Mouse (Mus musculus) thymus, postnatal 14 days (tissue): ENCODE data around the gene Npat.

Experiments
- DNase-seq: peaks from one replicate; pipeline ENCODE4 v3.0.0; 2021

The Npat gene

DNA sequence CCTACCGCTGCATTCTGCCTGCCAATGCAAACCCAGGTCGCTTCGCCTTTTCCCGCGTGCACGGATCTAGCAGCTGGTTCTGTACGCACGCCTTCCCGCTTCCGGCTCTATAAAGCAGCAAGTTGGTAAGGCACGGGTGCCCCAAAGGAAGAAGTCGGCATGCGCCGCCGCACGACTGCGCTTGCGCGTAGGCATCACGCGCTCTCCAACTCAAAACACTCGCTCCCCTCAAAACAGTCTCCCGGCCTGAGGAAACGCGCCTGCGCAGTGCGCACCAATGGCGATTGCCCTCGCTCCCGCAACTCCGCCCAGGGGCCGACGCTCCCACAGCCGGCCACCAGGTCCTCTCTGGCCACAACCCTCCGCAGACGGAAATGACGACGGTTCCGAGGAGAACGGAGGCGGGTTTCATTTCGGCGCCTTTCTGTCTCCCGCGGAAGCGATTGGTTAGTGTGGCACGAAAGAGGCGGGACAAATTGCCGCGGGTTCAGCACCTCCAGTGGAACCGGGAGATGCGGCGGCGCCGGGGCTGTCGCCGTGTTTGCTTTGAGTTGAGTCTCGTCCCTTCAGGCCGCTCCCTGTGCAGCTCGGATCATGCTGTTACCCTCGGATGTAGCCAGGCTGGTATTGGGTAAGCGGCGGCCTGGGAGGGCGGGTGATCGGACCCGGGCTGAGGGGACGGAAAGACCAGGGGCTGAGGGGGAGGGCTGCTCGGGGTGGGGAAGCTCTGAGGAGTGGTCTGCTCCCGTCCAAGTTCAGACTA, at the start of gene Npat, which contains the start of gene Atm:
TSS of gene Npat (plus strand) at position 490 of the 763 bp plus-strand sequence.
TSS of gene Atm (minus strand) at position 183 of the 763 bp plus-strand sequence.
- DNase-seq, result peak; percentile 99

GRCm38 (mm10) chr9:53508053-53508452, 28.8 kb upstream of the Npat start:
- no peak for DNase-seq

GRCm38 (mm10) chr9:53514091-53514490, 22.8 kb upstream of the Npat start:
- no peak for DNase-seq

- DNase-seq, result no peak
These were observed 19.4 kb upstream of the Npat start for GRCm38 (mm10) chr9:53517373-53518009.

- peak; percentile 21 for DNase-seq
These were observed 1.2 kb upstream of the Npat start for GRCm38 (mm10) chr9:53535416-53536320.

DNA sequence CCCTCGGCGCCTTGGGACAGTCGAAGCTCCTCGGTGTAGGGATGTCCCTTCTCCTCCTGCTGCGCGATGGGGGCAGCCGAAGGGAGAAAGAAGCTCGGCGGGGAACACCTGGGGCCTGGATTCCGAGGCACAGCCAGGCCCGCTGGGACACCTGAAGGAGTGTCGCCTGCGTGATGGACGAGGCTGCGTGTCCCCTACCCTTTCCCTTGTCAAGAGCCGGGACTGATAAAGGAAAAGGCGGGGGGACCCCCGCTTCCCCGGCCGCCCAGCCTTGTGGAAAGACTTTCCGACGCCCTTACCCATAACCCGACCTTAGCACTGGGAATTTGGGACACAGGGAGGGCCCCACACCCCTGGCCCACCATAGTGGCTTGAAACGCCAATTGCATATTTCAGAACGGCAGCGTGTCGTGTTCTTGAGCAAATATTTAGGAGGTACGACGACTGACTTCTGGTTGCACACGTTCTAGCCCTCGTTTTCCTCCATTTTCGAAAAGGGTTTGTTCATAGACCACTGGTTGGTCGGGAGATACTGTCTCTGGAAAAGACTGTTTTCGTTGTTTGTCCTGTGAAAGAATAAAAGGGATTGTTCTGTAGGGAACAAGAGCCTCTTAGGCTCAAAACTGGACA, 604 bp downstream of the Npat start:
- DNase-seq, result no peak

- no peak for DNase-seq
These were observed 33.8 kb downstream of the Npat start for GRCm38 (mm10) chr9:53570662-53571061.

- no peak for DNase-seq
These were observed 35.9 kb downstream of the Npat start for GRCm38 (mm10) chr9:53572516-53573307.

- DNase-seq, result no peak
These were observed 38.9 kb downstream of the Npat start for GRCm38 (mm10) chr9:53575721-53576120.

DNA sequence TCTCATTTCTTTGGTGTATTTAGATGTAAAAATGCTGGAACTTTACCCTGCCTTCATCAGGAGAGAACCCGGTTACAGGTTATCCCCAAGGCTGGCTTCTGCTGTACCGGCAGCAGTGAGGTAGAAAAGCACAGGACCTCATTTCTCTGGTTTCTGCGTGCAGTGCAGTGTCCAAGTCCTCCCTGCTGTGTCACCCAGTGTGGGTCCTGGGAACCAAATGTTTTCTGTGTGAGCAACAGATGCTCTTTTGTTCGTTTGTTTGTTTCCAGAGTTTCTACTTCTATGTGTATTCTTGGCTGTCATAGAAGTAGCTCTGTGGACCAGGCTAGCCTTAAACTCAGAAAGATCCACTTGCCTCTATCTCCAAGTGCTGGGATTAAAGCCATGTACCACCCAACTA, 45.0 kb downstream of the Npat start:
- DNase-seq, result no peak

DNA sequence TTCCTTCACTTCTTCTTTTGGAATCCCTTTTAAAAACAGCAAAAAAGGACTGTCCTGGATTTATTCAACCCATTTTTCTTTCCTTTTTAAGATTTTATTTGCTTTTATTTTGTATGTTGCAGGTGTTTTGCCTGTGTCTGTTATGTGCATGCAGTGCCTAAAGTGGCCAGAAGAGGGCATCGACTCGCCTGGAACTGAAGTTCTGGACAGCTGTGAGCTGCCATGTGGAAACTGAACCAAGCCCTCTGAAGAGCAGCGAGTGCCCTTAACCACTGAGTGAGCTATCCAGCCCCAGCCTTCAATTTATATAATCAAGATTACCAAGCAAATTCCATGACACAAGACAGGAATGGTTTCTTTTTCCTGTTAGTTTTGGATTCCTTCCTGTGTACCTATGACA, 57.9 kb downstream of the Npat start:
- DNase-seq, result peak; percentile 78

- no peak for DNase-seq
These were observed 60.2 kb downstream of the Npat start for GRCm38 (mm10) chr9:53596971-53597600.

- DNase-seq, result no peak
These were observed 61.8 kb downstream of the Npat start for GRCm38 (mm10) chr9:53598631-53599030.

DNA sequence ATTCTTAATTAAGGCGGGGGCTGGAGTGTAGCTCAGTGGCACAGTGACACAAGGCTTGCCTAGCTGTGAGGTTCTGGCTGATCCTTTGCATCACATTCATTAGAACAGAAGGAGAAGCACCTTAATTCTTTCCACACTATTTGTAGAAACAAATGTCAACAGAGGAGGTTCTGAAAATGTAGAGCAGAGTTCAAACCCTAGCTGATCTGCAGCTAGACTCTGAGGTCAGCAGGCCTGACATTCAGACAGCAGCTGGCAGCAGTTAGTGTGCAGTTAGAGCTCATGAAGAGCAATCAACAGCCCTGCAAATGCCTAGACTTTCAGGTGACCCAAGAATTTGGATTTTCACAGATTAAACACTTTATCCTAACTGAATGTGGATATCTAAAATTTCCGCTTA, 64.7 kb downstream of the Npat start:
- no peak for DNase-seq

GRCm38 (mm10) chr9:53603384-53603783, 66.5 kb downstream of the Npat start:
- peak; percentile 19 for DNase-seq

- DNase-seq, result no peak
These were observed 67.0 kb downstream of the Npat start for GRCm38 (mm10) chr9:53603849-53604248.

DNA sequence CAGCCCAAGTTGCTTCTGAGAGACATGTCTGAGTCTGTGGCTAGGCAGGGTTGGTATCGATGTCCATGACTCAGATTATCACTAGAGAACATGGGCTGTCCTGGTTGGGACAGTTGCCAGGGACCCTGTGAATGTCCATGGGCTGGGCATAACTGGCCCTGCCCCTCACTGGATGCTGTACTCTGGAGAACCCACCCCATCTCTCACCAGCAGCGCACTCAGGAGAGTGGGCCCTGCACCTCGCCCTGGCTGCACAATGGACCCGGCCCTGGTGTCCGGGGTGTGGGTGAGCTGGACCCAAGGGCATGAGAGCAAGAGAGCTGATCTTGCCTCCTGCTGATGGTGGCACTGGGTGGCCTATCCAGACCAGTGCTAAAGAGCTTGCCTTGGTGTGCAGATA, 68.1 kb downstream of the Npat start:
- no peak for DNase-seq

- no peak for DNase-seq
These were observed 70.3 kb downstream of the Npat start for GRCm38 (mm10) chr9:53607192-53607591.

- no peak for DNase-seq
These were observed 71.0 kb downstream of the Npat start for GRCm38 (mm10) chr9:53607816-53608215.

GRCm38 (mm10) chr9:53609306-53609967, 72.6 kb downstream of the Npat start:
- no peak for DNase-seq
